Mouse (Mus musculus) forebrain, embryonic 12.5 days (tissue): ENCODE data around the gene Mmd2. TPM values are rescaled to one million over a fixed set of nuclear protein-coding genes. Genes with fewer than 3 reads are reported as not detected.

Experiments used
- ATAC-seq: fragments of 200-750 bp; cut with Nextera tagmentation; 2 replicates; pipeline ENCODE4 v1.8.0; 2017; ENCODE audit warnings: moderate TSS enrichment; ENCODE audit not compliant: low FRiP score
- H3K27ac ChIP-seq: fragments of 300-500 bp; sonication (generic); 2 replicates; pipeline ENCODE4 v1.5.1; 2016; ENCODE audit warnings: mild to moderate bottlenecking
- H3K27me3 ChIP-seq: fragments of 300-500 bp; sonication (generic); 2 replicates; pipeline ENCODE4 v1.6.1; 2016; ENCODE audit warnings: mild to moderate bottlenecking
- H3K36me3 ChIP-seq: fragments of 300-500 bp; sonication (generic); replicated peaks from 2 replicates; pipeline ENCODE4 v1.6.1; 2016; ENCODE audit warnings: mild to moderate bottlenecking
- H3K4me1 ChIP-seq: fragments of 300-500 bp; sonication (generic); 2 replicates; pipeline ENCODE4 v1.6.1; 2016
- H3K4me2 ChIP-seq: fragments of 300-500 bp; sonication (generic); 2 replicates; pipeline ENCODE4 v1.6.1; 2016; ENCODE audit warnings: mild to moderate bottlenecking, moderate library complexity
- H3K4me3 ChIP-seq: fragments of 300-500 bp; sonication (generic); replicated peaks from 2 replicates; pipeline ENCODE4 v1.5.1; 2016; ENCODE audit warnings: mild to moderate bottlenecking
- H3K9ac ChIP-seq: fragments of 300-500 bp; sonication (generic); 2 replicates; pipeline ENCODE4 v1.6.1; 2016; ENCODE audit warnings: mild to moderate bottlenecking
- H3K9me3 ChIP-seq: fragments of 300-500 bp; sonication (generic); 2 replicates; pipeline ENCODE4 v1.6.1; 2016
- WGBS: fragments of 180-500 bp; shearing (Covaris S2); methylation state at CpG from one replicate; pipeline ENCODE4 v1.1.7; 2016; 5-methylcytosine and 5-hydroxymethylcytosine counted together
- polyA plus RNA-seq: library from polyadenylated mRNA; unstranded; fragments of >200 nt; fragmentation: Nextera tagmentation; extraction: Ambion mirVana; gene quantifications from 2 replicates; pipeline ENCODE4 v1.2.1, GENCODE M21; 2016

Mmd2 gene
- 17.7 and 20.0 TPM in 2 replicates for polyA plus RNA-seq

GRCm38 (mm10) chr5:142608259-142608988 lies at the start of gene Mmd2:
TSS of gene Mmd2 (minus strand) at chr5:142608800.
- Histone ChIP-seq H3K9ac (peak within 1 kb of the TSS; percentile 59), H3K27me3 (peaks cover 17% of the 10 kb centered on the region; the same call in 1 of the 2 replicates), H3K4me2 (peak within 1 kb of the TSS; percentile 76), H3K9me3 (no peaks in the 10 kb centered on the region), H3K4me3 (peak within 1 kb of the TSS; percentile 42), H3K27ac (peak within 1 kb of the TSS; percentile 27; the same call in 1 of the 2 replicates), H3K36me3 (no peaks in the 10 kb centered on the region), H3K4me1 (peaks cover 11% of the 10 kb centered on the region)
- ATAC-seq, result peak; percentile 83
- WGBS, result 2% methylated on average over 42 of the region's 42 CpGs

GRCm38 (mm10) chr5:142652266-142652665 lies 43.7 kb upstream of the Mmd2 start:
- no peak overlapping the region for H3K9ac ChIP-seq
- H3K27me3 ChIP-seq, result no peaks in the 10 kb centered on the region
- no peak for ATAC-seq
- H3K4me2 ChIP-seq, result no peak overlapping the region
- no peaks in the 10 kb centered on the region for H3K9me3 ChIP-seq
- H3K27ac ChIP-seq, result no peak overlapping the region
- 87% methylated on average over 4 of the region's 4 CpGs for WGBS
- peaks cover 15% of the 10 kb centered on the region for H3K4me1 ChIP-seq
- H3K4me3 ChIP-seq, result no peak overlapping the region
- peaks cover 29% of the 10 kb centered on the region for H3K36me3 ChIP-seq

GRCm38 (mm10) chr5:142650794-142651497 lies 42.3 kb upstream of the Mmd2 start:
- Histone ChIP-seq H3K4me1 (peaks cover 15% of the 10 kb centered on the region), H3K4me3 (no peak overlapping the region), H3K36me3 (peaks cover 17% of the 10 kb centered on the region), H3K4me2 (no peak overlapping the region), H3K9me3 (no peaks in the 10 kb centered on the region), H3K27me3 (no peaks in the 10 kb centered on the region), H3K27ac (no peak overlapping the region), H3K9ac (no peak overlapping the region)
- WGBS, result 82% methylated on average over 6 of the region's 6 CpGs
- ATAC-seq, result no peak

GRCm38 (mm10) chr5:142650390-142650789 lies 41.8 kb upstream of the Mmd2 start:
- H3K4me2 ChIP-seq, result no peak overlapping the region
- no peaks in the 10 kb centered on the region for H3K9me3 ChIP-seq
- ATAC-seq, result no peak
- H3K36me3 ChIP-seq, result peaks cover 12% of the 10 kb centered on the region; the same call in 1 of the 2 replicates
- H3K9ac ChIP-seq, result no peak overlapping the region
- H3K27me3 ChIP-seq, result no peaks in the 10 kb centered on the region
- no peak overlapping the region; the same call in 1 of the 2 replicates for H3K27ac ChIP-seq
- H3K4me1 ChIP-seq, result peaks cover 15% of the 10 kb centered on the region
- H3K4me3 ChIP-seq, result no peak overlapping the region
- 69% methylated on average over 3 of the region's 3 CpGs for whole genome bisulfite sequencing

GRCm38 (mm10) chr5:142649460-142650050 lies 41.0 kb upstream of the Mmd2 start:
- Histone ChIP-seq H3K4me3 (no peak overlapping the region), H3K9ac (no peak overlapping the region), H3K27ac (no peak overlapping the region), H3K36me3 (peaks cover 5% of the 10 kb centered on the region), H3K27me3 (no peaks in the 10 kb centered on the region), H3K4me2 (no peak overlapping the region), H3K4me1 (peaks cover 15% of the 10 kb centered on the region), H3K9me3 (no peaks in the 10 kb centered on the region)
- WGBS, result 92% methylated on average over 4 of the region's 4 CpGs
- no peak for ATAC-seq

GRCm38 (mm10) chr5:142648162-142648561 lies 39.6 kb upstream of the Mmd2 start:
- Histone ChIP-seq H3K4me1 (peaks cover 15% of the 10 kb centered on the region), H3K9me3 (no peaks in the 10 kb centered on the region), H3K9ac (no peak overlapping the region), H3K27me3 (no peaks in the 10 kb centered on the region), H3K36me3 (peaks cover 5% of the 10 kb centered on the region), H3K4me2 (no peak overlapping the region), H3K27ac (no peak overlapping the region), H3K4me3 (no peak overlapping the region)
- WGBS, result 81% methylated on average over 7 of the region's 7 CpGs
- ATAC-seq, result no peak

- Histone ChIP-seq H3K4me1 (no peaks in the 10 kb centered on the region), H3K4me2 (no peak overlapping the region), H3K9ac (no peak overlapping the region), H3K27ac (no peak overlapping the region), H3K4me3 (no peak overlapping the region), H3K36me3 (peaks cover 43% of the 10 kb centered on the region), H3K9me3 (no peaks in the 10 kb centered on the region), H3K27me3 (no peaks in the 10 kb centered on the region)
- no peak for ATAC-seq
- 86% methylated on average over 6 of the region's 6 CpGs for WGBS
Observed at GRCm38 (mm10) chr5:142641331-142642051, 32.9 kb upstream of the Mmd2 start.

GRCm38 (mm10) chr5:142640088-142640487 lies 31.5 kb upstream of the Mmd2 start:
- peaks cover 50% of the 10 kb centered on the region for H3K36me3 ChIP-seq
- H3K4me1 ChIP-seq, result no peaks in the 10 kb centered on the region
- H3K9me3 ChIP-seq, result no peaks in the 10 kb centered on the region
- H3K4me2 ChIP-seq, result no peak overlapping the region
- ATAC-seq, result no peak
- no peak overlapping the region for H3K27ac ChIP-seq
- WGBS, result 88% methylated on average over 5 of the region's 5 CpGs
- no peak overlapping the region for H3K9ac ChIP-seq
- no peaks in the 10 kb centered on the region for H3K27me3 ChIP-seq
- no peak overlapping the region for H3K4me3 ChIP-seq

GRCm38 (mm10) chr5:142637823-142638222 lies 29.2 kb upstream of the Mmd2 start:
- WGBS, result 95% methylated on average over 5 of the region's 5 CpGs
- no peaks in the 10 kb centered on the region for H3K9me3 ChIP-seq
- H3K27ac ChIP-seq, result no peak overlapping the region
- no peaks in the 10 kb centered on the region for H3K4me1 ChIP-seq
- no peak overlapping the region for H3K9ac ChIP-seq
- H3K4me2 ChIP-seq, result no peak overlapping the region
- no peak overlapping the region for H3K4me3 ChIP-seq
- no peak for ATAC-seq
- H3K36me3 ChIP-seq, result peaks cover 67% of the 10 kb centered on the region
- H3K27me3 ChIP-seq, result no peaks in the 10 kb centered on the region

GRCm38 (mm10) chr5:142630224-142630623 lies 21.6 kb upstream of the Mmd2 start:
- Histone ChIP-seq H3K9me3 (no peaks in the 10 kb centered on the region), H3K27ac (no peak overlapping the region; the same call in 1 of the 2 replicates), H3K27me3 (peaks cover 9% of the 10 kb centered on the region; the same call in 1 of the 2 replicates), H3K4me3 (peak overlapping the region; percentile 94), H3K4me1 (peaks cover 17% of the 10 kb centered on the region), H3K4me2 (peak overlapping the region; percentile 91), H3K9ac (peak overlapping the region; percentile 97), H3K36me3 (peaks cover 20% of the 10 kb centered on the region)
- 7% methylated on average over 6 of the region's 6 CpGs for WGBS
- ATAC-seq, result no peak

GRCm38 (mm10) chr5:142629663-142630025 lies 21.0 kb upstream of the Mmd2 start:
- Histone ChIP-seq H3K27ac (peak overlapping the region; percentile 83), H3K27me3 (peaks cover 9% of the 10 kb centered on the region; the same call in 1 of the 2 replicates), H3K36me3 (peaks cover 19% of the 10 kb centered on the region), H3K4me2 (peak overlapping the region; percentile 91), H3K4me3 (peak overlapping the region; percentile 94), H3K9ac (peak overlapping the region; percentile 97), H3K4me1 (peaks cover 17% of the 10 kb centered on the region), H3K9me3 (no peaks in the 10 kb centered on the region)
- peak; percentile 84 for ATAC-seq
- under 1% methylated on average over 41 of the region's 41 CpGs for WGBS
